Mouse (Mus musculus): ENCODE results near the gene Gm10220. TPM values are rescaled to one million over a fixed set of nuclear protein-coding genes. Genes with fewer than 3 reads are reported as not detected.

Gene Gm10220
- polyA plus RNA-seq, 1 experiment from 2014 or later = not detected

GRCm38 (mm10) chr5:26070716-26071115, 50.5 kb downstream of the Gm10220 start:
- Histone ChIP-seq H3K27me3 (ENCODE audit: insufficient read depth, low read length) (no peaks in the 10 kb centered on the region), H3K4me3 (ENCODE audit: low read depth, low read length) (no peak overlapping the region), H3K27ac (ENCODE audit: low read depth) (no peak overlapping the region), H3K9me3 (ENCODE audit: low read length) (no peaks in the 10 kb centered on the region), H3K36me3 (replicated peaks; ENCODE audit: insufficient read depth, low read length) (no peaks in the 10 kb centered on the region), H3K9ac (replicated peaks) (no peak overlapping the region), H3K4me1 (ENCODE audit: insufficient read depth) (no peaks in the 10 kb centered on the region), H3K4me2 (ENCODE audit: low read depth, low read length) (no peak overlapping the region)
- WGBS (ENCODE audit: insufficient replicate concordance) = 89% methylated on average over 24 of the region's 24 CpGs
- DNase-seq = peak; percentile 12
- no peak for ATAC-seq
- no peak for TF ChIP-seq CTCF (IDR thresholded peaks at IDR 0.05; ENCODE audit: low read depth)
- no peak for TF ChIP-seq EP300 (IDR thresholded peaks at IDR 0.05; ENCODE audit: low read depth)

Other genes starting within 250 kb of the Gm10220 start
- gene Gm21663, start 179.0 kb downstream of the Gm10220 start, polyA plus RNA-seq (2015; fragmentation: Nextera tagmentation; extraction: Ambion mirVana) = not detected in 2 replicates
- not detected in 2 replicates for gene Gm21671, start 167.0 kb downstream of the Gm10220 start, polyA plus RNA-seq (2015; fragmentation: Nextera tagmentation; extraction: Ambion mirVana)
- gene Gm21680, start 148.8 kb downstream of the Gm10220 start, polyA plus RNA-seq (2015; fragmentation: Nextera tagmentation; extraction: Ambion mirVana) = not detected in 2 replicates
- not detected in 2 replicates for gene Gm21698, start 132.8 kb downstream of the Gm10220 start, polyA plus RNA-seq (2015; fragmentation: Nextera tagmentation; extraction: Ambion mirVana)
- not detected in 2 replicates for gene Gm1979, start 116.6 kb downstream of the Gm10220 start, polyA plus RNA-seq (2015; fragmentation: Nextera tagmentation; extraction: Ambion mirVana)
- gene Gm5862, start 98.5 kb downstream of the Gm10220 start, polyA plus RNA-seq (2015; fragmentation: Nextera tagmentation; extraction: Ambion mirVana) = not detected in 2 replicates
- not detected in 2 replicates for gene Speer4a, start 81.9 kb downstream of the Gm10220 start, polyA plus RNA-seq (2015; fragmentation: Nextera tagmentation; extraction: Ambion mirVana)
- gene Gm7347, start 62.8 kb downstream of the Gm10220 start, polyA plus RNA-seq (2015; fragmentation: Nextera tagmentation; extraction: Ambion mirVana) = not detected in 2 replicates
- not detected in 2 replicates for gene Gm10471, start 32.1 kb downstream of the Gm10220 start, polyA plus RNA-seq (2015; fragmentation: Nextera tagmentation; extraction: Ambion mirVana)
- gene 5031410I06Rik, start 16.1 kb downstream of the Gm10220 start, polyA plus RNA-seq (2015; fragmentation: Nextera tagmentation; extraction: Ambion mirVana) = not detected in 2 replicates
- not detected in 2 replicates for gene Gm7361, start 136.3 kb upstream of the Gm10220 start, polyA plus RNA-seq (2015; fragmentation: Nextera tagmentation; extraction: Ambion mirVana)

Measured in liver, postnatal 0 days (tissue).